Mouse (Mus musculus) brown adipose tissue, adult 24 weeks (tissue): ENCODE results near the gene Hjurp. TPM values are rescaled to one million over a fixed set of nuclear protein-coding genes. Genes with fewer than 3 reads are reported as not detected.

Experiments
- H3K27ac ChIP-seq: fragments of 200-500 bp; replicated peaks from 2 replicates; pipeline ENCODE4 v1.5.1; 2012; ENCODE audit warnings: low read depth, mild to moderate bottlenecking, low read length
- H3K4me1 ChIP-seq: fragments of 200-500 bp; 2 replicates; pipeline ENCODE4 v1.6.1; 2012; ENCODE audit warnings: low read length, mixed read lengths; ENCODE audit not compliant: control insufficient read depth, insufficient read depth, insufficient read length
- H3K4me3 ChIP-seq: fragments of 200-500 bp; 2 replicates; pipeline ENCODE4 v1.5.1; 2012; ENCODE audit warnings: low read depth, mild to moderate bottlenecking, low read length, moderate library complexity; ENCODE audit not compliant: insufficient read depth
- polyA plus RNA-seq: library from polyadenylated mRNA; stranded (reverse); fragments of >200 nt; gene quantifications from 2 replicates; pipeline ENCODE4 v1.2.4, GENCODE M21; 2012; ENCODE audit not compliant: missing spikeins, insufficient read depth, insufficient read length

Gene Hjurp
- polyA plus RNA-seq, 1 experiment = 10.3 TPM

DNA sequence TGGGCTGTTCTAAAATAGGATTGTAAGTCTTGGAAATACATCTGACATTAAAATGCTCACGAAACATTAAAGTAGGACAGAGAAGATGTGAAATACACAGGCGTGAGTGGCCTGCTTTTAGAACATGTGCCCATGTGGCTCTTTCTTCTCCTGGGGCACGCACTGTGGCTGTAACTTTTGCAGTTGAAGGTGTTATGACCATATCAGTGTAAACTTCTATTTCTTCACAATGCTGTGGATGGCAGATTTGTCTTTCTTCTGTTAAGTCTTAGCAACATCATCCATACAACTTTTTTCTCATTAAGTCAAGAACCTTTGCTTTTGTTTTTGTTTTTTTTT, 11.3 kb upstream of the Hjurp start:
- Histone ChIP-seq H3K4me1 (no peaks in the 10 kb centered on the region), H3K4me3 (no peak overlapping the region), H3K27ac (no peak overlapping the region)

DNA sequence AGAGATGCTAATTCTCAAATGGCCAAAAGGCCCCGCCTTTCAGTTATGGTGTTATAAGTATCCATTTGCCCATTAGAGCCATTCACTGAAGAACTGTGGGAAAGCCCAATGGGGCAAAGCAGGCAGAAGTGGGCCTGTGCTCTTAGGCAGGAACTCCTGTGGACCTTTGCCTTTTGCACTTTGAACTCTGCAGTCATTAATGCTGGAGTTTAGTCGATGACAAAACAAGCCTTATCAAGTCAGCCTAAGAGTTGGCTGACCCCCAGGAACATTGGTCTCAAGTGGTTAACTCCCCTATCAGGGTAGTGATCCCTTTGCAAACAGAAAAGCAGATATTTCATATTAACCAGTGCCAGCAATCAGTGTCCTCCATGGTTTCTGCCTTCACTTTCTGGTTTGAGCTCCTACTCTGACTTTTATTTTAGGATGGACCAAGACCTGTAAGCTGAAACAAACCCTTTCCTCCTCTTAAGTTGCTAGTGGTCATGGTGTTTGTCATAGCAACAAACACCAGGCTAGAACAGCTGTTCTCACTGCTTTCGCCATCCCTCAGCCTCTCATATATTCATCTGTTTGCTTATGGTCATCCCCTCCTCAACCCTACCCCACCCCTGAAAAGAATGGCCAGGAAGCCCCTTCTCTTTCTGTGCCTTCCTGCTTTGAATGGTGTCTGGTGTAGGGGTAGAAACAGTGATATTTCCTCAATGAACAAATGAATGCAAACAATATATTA, 10.8 kb upstream of the Hjurp start:
- Histone ChIP-seq H3K4me3 (no peak overlapping the region), H3K27ac (no peak overlapping the region), H3K4me1 (no peaks in the 10 kb centered on the region)

GRCm38 (mm10) chr1:88287697-88287980, 10.2 kb upstream of the Hjurp start:
- Histone ChIP-seq H3K4me1 (no peaks in the 10 kb centered on the region), H3K4me3 (no peak overlapping the region), H3K27ac (no peak overlapping the region)

- no peak overlapping the region for H3K27ac ChIP-seq
- H3K4me1 ChIP-seq = no peaks in the 10 kb centered on the region
- no peak overlapping the region for H3K4me3 ChIP-seq
These were observed 9.7 kb upstream of the Hjurp start for GRCm38 (mm10) chr1:88286887-88287696.

DNA sequence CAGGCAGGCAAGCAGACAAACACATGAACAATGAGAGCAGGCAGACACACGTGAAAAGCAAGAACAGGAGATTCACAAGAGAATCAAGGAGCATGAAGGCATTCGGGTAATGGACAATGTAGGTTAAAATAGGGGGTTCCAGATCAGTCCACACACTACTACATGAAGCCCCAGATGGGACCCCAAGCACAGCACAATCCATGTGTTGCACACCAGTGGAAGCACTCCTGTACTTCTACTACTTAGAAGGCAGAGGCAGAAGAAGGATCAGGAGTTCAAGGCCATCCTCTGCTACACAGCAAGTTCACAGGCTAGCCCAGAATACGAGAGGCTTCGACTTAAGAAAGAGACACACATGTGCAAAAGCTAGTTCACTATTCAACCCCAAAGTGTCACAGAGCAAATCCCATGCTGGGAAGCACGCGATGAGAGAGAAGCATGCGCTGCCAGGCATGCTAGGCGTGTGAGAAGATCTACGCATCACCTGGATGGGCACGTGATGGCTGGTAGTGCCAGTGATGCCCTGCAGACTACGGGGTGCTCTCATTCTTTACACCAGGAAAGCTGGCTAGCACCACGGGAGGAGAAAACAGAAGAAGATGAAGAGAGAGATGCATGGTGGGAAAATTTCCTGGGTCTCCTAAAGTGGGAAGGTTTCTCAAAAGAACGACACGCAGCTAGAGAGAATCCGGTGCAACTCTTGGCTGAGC, 8.9 kb upstream of the Hjurp start:
- no peak overlapping the region for H3K27ac ChIP-seq
- H3K4me1 ChIP-seq = no peaks in the 10 kb centered on the region
- no peak overlapping the region for H3K4me3 ChIP-seq

GRCm38 (mm10) chr1:88285652-88286051, 8.2 kb upstream of the Hjurp start:
- Histone ChIP-seq H3K4me1 (no peaks in the 10 kb centered on the region), H3K27ac (no peak overlapping the region), H3K4me3 (no peak overlapping the region)

GRCm38 (mm10) chr1:88284946-88285320, 7.5 kb upstream of the Hjurp start:
- Histone ChIP-seq H3K4me1 (no peaks in the 10 kb centered on the region), H3K27ac (no peak overlapping the region), H3K4me3 (no peak overlapping the region)

DNA sequence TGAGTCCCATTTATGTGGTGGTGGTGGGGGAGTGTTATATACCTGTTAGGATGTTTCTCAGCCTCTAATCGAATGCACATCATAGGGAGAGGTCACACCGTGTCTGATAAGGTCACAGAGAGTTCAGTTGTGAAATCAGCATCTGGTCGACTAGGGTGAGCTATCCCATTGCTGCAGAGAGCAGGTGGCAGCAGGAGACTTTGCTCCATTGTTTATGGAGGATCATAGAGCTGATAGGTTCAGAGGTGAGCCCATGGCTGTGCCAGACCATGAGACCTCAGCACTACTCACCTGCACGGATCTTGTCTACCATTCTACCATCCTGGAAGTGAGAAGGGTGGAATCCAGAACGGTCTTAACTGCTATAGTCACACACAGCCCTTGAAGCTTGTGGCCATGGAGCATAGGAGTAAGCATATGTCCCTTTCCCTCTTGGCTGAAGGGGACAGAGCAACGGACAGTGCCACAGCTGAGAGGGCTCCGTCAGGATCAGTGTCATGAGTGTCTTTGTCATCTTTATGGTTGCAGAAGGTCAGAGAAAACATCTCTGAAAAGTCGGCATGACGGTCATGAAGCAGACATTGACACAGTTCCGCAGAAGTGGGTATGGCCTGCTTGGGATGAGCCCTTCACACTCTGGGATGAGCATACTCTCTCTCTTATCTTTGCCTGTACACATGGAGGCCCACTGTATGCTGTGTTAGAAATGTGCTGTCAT, 7.0 kb upstream of the Hjurp start:
- Histone ChIP-seq H3K4me1 (no peaks in the 10 kb centered on the region), H3K4me3 (no peak overlapping the region), H3K27ac (no peak overlapping the region)

DNA sequence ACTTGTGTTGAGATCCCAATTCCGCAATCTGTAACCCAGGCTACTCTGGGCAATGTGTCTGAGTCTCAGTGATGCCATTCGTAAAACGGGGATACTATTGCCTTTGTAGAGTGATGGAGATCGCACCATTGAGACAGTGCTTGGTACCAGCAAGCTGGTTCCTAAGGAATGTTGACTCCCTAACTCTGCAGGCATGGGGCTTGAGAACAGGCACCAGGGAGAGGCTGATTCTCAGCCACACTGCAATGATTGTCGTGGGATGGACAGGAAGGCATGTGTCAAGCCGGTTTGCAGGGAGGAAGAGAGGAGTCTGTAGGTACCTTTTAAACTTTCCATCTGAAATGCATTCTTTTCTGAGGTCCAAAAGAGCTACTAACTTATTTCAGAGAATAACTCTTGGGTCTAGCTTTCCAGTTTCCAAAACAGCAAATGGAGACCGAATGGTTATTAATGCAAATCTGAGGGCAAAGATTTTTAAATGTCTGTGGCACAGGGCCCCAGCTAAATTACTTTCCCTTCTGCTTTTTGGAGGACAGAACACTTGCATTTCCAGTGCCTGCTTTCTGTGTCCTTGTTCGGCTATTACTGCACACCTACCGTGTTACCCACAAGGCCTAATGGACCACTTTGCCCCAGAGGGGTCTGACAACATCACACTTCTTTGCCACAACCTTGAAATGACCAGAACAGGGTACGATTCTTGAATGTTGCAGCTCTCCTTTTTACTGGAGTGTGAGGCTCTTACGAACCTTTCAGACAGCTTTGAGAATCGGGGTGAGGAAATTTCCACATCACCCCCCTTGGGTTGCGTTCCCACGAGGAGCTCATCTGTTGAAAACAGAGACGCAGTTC, 6.2 kb upstream of the Hjurp start:
- no peak overlapping the region for H3K4me3 ChIP-seq
- H3K27ac ChIP-seq = no peak overlapping the region
- no peaks in the 10 kb centered on the region for H3K4me1 ChIP-seq

DNA sequence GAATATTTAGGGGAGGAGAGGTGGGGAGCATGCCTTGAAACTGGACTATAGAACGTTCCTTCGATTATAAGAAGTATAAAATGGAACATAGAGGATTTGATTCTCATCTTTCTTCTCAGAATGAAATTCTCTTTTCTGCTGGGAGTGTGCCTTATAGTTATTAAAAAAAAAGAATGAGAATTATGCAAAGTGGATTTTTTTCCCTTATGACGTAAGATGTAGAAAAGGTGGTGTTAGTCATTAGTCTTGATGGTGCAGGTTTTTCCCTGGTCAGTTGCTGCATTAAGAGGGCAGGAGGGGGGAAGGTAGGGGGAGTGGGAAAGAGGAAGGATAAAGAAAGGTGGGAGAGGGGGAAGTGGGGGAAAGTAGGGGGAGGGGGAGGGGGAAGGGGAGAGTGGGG, 4.9 kb upstream of the Hjurp start:
- H3K4me1 ChIP-seq = 0 out of 2 replicates have a peak, but pooled peaks cover 4% of the 10 kb centered on the region
- H3K27ac ChIP-seq = no peak overlapping the region
- no peak overlapping the region for H3K4me3 ChIP-seq

DNA sequence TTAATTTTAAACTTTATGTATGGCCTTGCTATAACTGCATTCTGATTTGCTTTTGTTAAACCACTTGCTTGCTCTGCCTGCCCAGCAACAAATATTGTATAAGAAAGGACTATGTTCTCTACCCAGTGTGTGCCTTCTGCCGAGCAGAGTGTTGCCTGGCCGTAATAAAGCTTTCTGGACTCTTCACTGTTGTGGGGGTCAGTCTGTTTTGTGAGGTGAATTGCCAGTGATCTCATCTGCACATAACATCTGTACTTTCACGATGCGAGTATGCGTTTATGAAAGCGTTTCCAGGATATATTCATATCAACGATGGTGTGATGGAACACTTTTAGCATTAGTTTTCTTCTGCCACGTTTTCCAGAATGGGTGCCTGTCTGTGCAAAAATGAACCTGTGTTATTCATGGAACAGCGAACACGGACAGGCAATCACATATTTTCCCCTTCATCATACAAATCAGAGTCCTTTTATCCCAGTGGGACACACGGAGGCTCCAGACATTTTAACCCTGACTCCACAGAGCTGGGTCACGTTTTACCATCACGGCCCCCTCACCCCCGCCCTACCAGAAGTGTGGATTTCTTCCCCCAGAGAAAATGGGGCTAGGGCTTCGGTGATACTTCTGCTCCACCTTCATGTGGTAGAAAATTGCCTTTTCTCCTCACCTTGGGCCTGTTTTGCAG, 2.7 kb upstream of the Hjurp start:
- no peak overlapping the region for H3K27ac ChIP-seq

GRCm38 (mm10) chr1:88279111-88280005, 1.9 kb upstream of the Hjurp start:
- no peak overlapping the region for H3K4me3 ChIP-seq
- H3K27ac ChIP-seq = no peak overlapping the region

More for the DNA sequence above, 2.7 kb upstream of the Hjurp start:
- Histone ChIP-seq H3K4me3 (no peak overlapping the region), H3K4me1 (peaks cover 9% of the 10 kb centered on the region; the same call in 1 of the 2 replicates)

DNA sequence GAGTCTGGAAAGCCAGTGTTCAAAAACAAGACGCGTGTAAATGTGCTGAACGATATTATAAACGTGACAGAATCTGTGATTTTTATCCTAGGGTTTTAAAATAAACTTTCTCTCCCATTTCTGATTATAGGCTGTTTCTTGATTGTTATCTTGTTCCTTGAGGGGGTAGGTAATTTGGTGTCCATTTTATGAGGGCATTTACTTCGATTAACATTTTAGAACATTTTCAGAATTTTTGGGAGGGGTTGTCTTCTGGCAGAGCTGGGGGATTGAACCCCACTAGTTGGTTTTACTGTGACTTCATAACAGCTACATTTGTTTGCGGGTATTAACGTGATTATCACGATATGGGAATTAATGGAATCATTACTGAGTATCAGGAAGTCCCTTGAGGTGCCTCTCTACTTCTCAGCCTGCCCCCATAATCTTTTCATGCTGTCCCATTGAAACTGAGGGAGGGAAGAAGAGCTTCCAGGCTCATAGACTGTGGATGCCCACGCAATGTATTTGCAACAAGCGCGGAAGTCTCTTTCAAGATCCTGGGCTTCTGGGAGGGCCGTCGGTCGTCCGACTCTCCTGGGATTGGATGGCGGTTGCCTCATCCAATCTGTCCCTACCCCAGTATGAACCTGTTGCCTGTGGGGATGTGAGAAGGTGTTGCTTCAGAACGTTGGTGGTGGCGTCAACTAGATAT, 532 bp upstream of the Hjurp start:
- Histone ChIP-seq H3K4me3 (peak overlapping the region; percentile 61), H3K27ac (0 out of 2 replicates have a peak overlapping the region, but pooled peaks have one; percentile 4), H3K4me1 (peaks cover 9% of the 10 kb centered on the region; the same call in 1 of the 2 replicates)

More at GRCm38 (mm10) chr1:88279111-88280005, 1.9 kb upstream of the Hjurp start:
- peaks cover 9% of the 10 kb centered on the region; the same call in 1 of the 2 replicates for H3K4me1 ChIP-seq
